Mouse (Mus musculus) thymus, adult 2 months (tissue): Measurements from ENCODE around the gene Hoxc10. TPM values are rescaled to one million over a fixed set of nuclear protein-coding genes. Genes with fewer than 3 reads are reported as not detected.

Experiments
- DNase-seq: peaks from one replicate; pipeline ENCODE4 v3.0.0; 2021
- H3K27ac ChIP-seq: fragments of 200-500 bp; 2 replicates; pipeline ENCODE4 v1.5.1; 2012; ENCODE audit warnings: low read length, control low read depth; ENCODE audit not compliant: control insufficient read depth, insufficient read depth
- H3K27me3 ChIP-seq: fragments of 200-500 bp; 2 replicates; pipeline ENCODE4 v1.6.1; 2012; ENCODE audit warnings: mild to moderate bottlenecking, low read length, moderate library complexity, mixed read lengths; ENCODE audit not compliant: control insufficient read depth, insufficient read depth
- H3K36me3 ChIP-seq: fragments of 200-500 bp; 2 replicates; pipeline ENCODE4 v1.6.1; 2012; ENCODE audit warnings: mild to moderate bottlenecking, low read length, moderate library complexity; ENCODE audit not compliant: control insufficient read depth, insufficient read depth
- H3K4me1 ChIP-seq: fragments of 200-500 bp; replicated peaks from 2 replicates; pipeline ENCODE4 v1.6.1; 2012; ENCODE audit warnings: low read length; ENCODE audit not compliant: control insufficient read depth, insufficient read depth
- H3K4me3 ChIP-seq: fragments of 200-500 bp; 2 replicates; pipeline ENCODE4 v1.5.1; 2012; ENCODE audit warnings: mild to moderate bottlenecking, low read length, control low read depth, moderate library complexity; ENCODE audit not compliant: control insufficient read depth, insufficient read depth
- CTCF ChIP-seq: fragments of 200-500 bp; IDR thresholded peaks from 2 replicates; pipeline ENCODE4 v1.5.1; 2012; ENCODE audit warnings: mild to moderate bottlenecking, control low read depth, low read length, moderate library complexity, borderline replicate concordance; ENCODE audit not compliant: control insufficient read depth, poor library complexity, insufficient read depth; ENCODE audit errors: extremely low read depth
- POLR2A ChIP-seq: fragments of 200-500 bp; IDR thresholded peaks from 2 replicates; pipeline ENCODE4 v1.6.1; 2012; ENCODE audit warnings: mild to moderate bottlenecking, low read length, control low read depth, moderate library complexity; ENCODE audit not compliant: control insufficient read depth, poor library complexity, insufficient read depth; ENCODE audit errors: extremely low read depth
- WGBS: fragments of 180-500 bp; shearing (Covaris S2); methylation state at CpG from one replicate; pipeline ENCODE4 v1.1.7; 2018; 5-methylcytosine and 5-hydroxymethylcytosine counted together
- polyA plus RNA-seq: library from polyadenylated mRNA; depleted of rRNA; stranded (reverse); fragments of >200 nt; gene quantifications from 2 replicates; pipeline ENCODE4 v1.2.3, GENCODE M21; 2012

Hoxc10 gene
- polyA plus RNA-seq, 1 experiment, result 0.15 TPM

- Histone ChIP-seq H3K4me1 (no peaks in the 10 kb centered on the region), H3K27me3 (peaks cover 31% of the 10 kb centered on the region), H3K4me3 (no peak overlapping the region), H3K36me3 (no peaks in the 10 kb centered on the region), H3K27ac (no peak overlapping the region)
- no peak for TF ChIP-seq CTCF
- no peak for TF ChIP-seq POLR2A
- 11% methylated on average over 34 of the region's 34 CpGs for WGBS
- no peak for DNase-seq
Measured at GRCm38 (mm10) chr15:102967511-102968397, 1.2 kb downstream of the Hoxc10 start.

GRCm38 (mm10) chr15:102969296-102969695 is 2.7 kb downstream of the Hoxc10 start:
- Histone ChIP-seq H3K4me1 (no peaks in the 10 kb centered on the region), H3K27ac (no peak overlapping the region), H3K36me3 (no peaks in the 10 kb centered on the region), H3K4me3 (no peak overlapping the region), H3K27me3 (peaks cover 26% of the 10 kb centered on the region)
- 59% methylated on average over 1 of the region's 1 CpGs for WGBS
- no peak for DNase-seq
- no peak for TF ChIP-seq CTCF
- no peak for TF ChIP-seq POLR2A

GRCm38 (mm10) chr15:102970740-102971139 is 4.1 kb downstream of the Hoxc10 start:
- H3K36me3 ChIP-seq, result no peaks in the 10 kb centered on the region
- no peak for DNase-seq
- 3% methylated on average over 12 of the region's 12 CpGs for WGBS
- peaks cover 24% of the 10 kb centered on the region for H3K27me3 ChIP-seq
- TF ChIP-seq POLR2A (no peak), CTCF (no peak)
- no peaks in the 10 kb centered on the region for H3K4me1 ChIP-seq
- no peak overlapping the region for H3K4me3 ChIP-seq
- no peak overlapping the region for H3K27ac ChIP-seq

- H3K27me3 ChIP-seq, result peaks cover 26% of the 10 kb centered on the region
- TF ChIP-seq CTCF, result no peak
- TF ChIP-seq POLR2A, result no peak
- 3% methylated on average over 21 of the region's 21 CpGs for WGBS
Measured at GRCm38 (mm10) chr15:102972254-102972653, 5.7 kb downstream of the Hoxc10 start.

GRCm38 (mm10) chr15:102972753-102973152 is 6.2 kb downstream of the Hoxc10 start:
- TF ChIP-seq POLR2A (no peak), CTCF (no peak)
- 8% methylated on average over 6 of the region's 6 CpGs for WGBS
- peaks cover 27% of the 10 kb centered on the region for H3K27me3 ChIP-seq
- no peak overlapping the region for H3K27ac ChIP-seq
- no peaks in the 10 kb centered on the region for H3K36me3 ChIP-seq
- no peak for DNase-seq
- H3K4me3 ChIP-seq, result no peak overlapping the region
- no peaks in the 10 kb centered on the region for H3K4me1 ChIP-seq

More at GRCm38 (mm10) chr15:102972254-102972653, 5.7 kb downstream of the Hoxc10 start:
- DNase-seq, result no peak
- no peaks in the 10 kb centered on the region for H3K4me1 ChIP-seq
- no peak overlapping the region for H3K4me3 ChIP-seq
- no peaks in the 10 kb centered on the region for H3K36me3 ChIP-seq
- no peak overlapping the region for H3K27ac ChIP-seq

- DNase-seq, result no peak
- peaks cover 32% of the 10 kb centered on the region for H3K27me3 ChIP-seq
- 24% methylated on average over 7 of the region's 7 CpGs for WGBS
Measured at GRCm38 (mm10) chr15:102975034-102975433, 8.4 kb downstream of the Hoxc10 start.

More at GRCm38 (mm10) chr15:102975034-102975433, 8.4 kb downstream of the Hoxc10 start:
- H3K27ac ChIP-seq, result no peak overlapping the region
- H3K4me3 ChIP-seq, result no peak overlapping the region
- TF ChIP-seq POLR2A (no peak), CTCF (no peak)
- H3K36me3 ChIP-seq, result no peaks in the 10 kb centered on the region
- H3K4me1 ChIP-seq, result no peaks in the 10 kb centered on the region
